Mouse (Mus musculus): ENCODE data around the gene Ramp3. TPM values are rescaled to one million over a fixed set of nuclear protein-coding genes. Genes with fewer than 3 reads are reported as not detected.

The Ramp3 gene
- polyA plus RNA-seq, 1 experiment from 2014 or later: 5.9 TPM

DNA sequence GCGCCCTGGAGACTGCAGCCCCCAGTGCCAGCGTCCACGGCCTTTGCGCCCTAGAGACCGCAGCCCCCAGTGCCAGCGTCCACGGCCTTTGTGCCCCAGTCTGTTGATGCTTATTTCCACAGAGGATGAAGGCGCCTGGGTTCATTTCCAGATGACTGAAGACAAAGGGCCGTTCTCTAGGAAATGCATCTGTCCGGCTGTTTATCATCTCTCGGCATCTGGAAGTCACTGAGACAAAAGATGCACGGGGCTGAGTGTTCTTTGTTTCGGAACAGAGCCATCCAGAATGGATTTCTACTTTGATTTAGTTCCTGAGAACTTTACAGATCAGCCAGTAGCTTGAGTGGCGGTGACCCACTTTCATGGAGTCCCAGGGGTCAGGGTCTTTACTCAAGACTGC lies 2.9 kb downstream of the Ramp3 start:
- Histone ChIP-seq H3K4me2 (ENCODE audit: low read length) (no peak overlapping the region), H3K4me1 (ENCODE audit: control insufficient read depth, insufficient read depth, low read length) (0 out of 2 replicates have a peak, but pooled peaks cover 8% of the 10 kb centered on the region), H3K9ac (replicated peaks; ENCODE audit: low read length) (no peak overlapping the region), H3K4me3 (replicated peaks; ENCODE audit: low read depth, low read length) (no peak overlapping the region), H3K9me3 (ENCODE audit: control insufficient read depth, low read length) (no peaks in the 10 kb centered on the region), H3K27ac (replicated peaks; ENCODE audit: low read depth, low read length) (no peak overlapping the region), H3K36me3 (ENCODE audit: control insufficient read depth, insufficient read depth, low read length) (no peaks in the 10 kb centered on the region), H3K27me3 (ENCODE audit: control insufficient read depth, insufficient read depth, low read length) (no peaks in the 10 kb centered on the region)
- 69% methylated on average over 14 of the region's 14 CpGs for WGBS
- DNase-seq (no peak), ATAC-seq (ENCODE audit: low FRiP score, low TSS enrichment) (no peak)

- 88% methylated on average over 2 of the region's 2 CpGs for WGBS
- no peaks in the 10 kb centered on the region for H3K4me1 ChIP-seq (ENCODE audit: control insufficient read depth, insufficient read depth, low read length)
Observed at GRCm38 (mm10) chr11:6666634-6667033, 8.3 kb downstream of the Ramp3 start.

DNA sequence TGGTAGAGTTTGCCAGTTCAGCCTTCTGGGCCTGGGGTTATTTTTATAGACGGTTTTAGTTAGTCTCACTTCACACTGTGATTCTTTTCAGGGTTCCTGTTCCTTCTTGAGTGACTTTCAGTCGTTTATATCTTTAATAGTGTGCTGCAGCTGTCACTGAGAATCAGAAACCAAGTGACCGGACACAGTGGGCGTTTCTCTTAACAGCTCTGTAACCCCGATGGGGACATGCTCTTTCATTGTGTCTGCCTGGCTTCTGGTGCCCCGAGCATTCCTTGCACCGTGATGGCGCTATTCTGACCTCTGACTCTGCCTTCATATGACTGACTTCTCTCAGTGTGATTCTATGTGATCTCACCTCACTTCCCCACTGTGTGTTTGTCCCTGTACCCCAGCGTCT lies 10.7 kb downstream of the Ramp3 start:
- Histone ChIP-seq H3K4me1 (ENCODE audit: control insufficient read depth, insufficient read depth, low read length) (no peaks in the 10 kb centered on the region), H3K9me3 (ENCODE audit: control insufficient read depth, low read length) (no peaks in the 10 kb centered on the region), H3K36me3 (ENCODE audit: control insufficient read depth, insufficient read depth, low read length) (no peaks in the 10 kb centered on the region), H3K4me2 (ENCODE audit: low read length) (no peak overlapping the region), H3K9ac (replicated peaks; ENCODE audit: low read length) (no peak overlapping the region), H3K27ac (replicated peaks; ENCODE audit: low read depth, low read length) (no peak overlapping the region), H3K4me3 (replicated peaks; ENCODE audit: low read depth, low read length) (no peak overlapping the region), H3K27me3 (ENCODE audit: control insufficient read depth, insufficient read depth, low read length) (no peaks in the 10 kb centered on the region)
- DNase-seq: no peak
- 35% methylated on average over 9 of the region's 9 CpGs for WGBS
- no peak for ATAC-seq (ENCODE audit: low FRiP score, low TSS enrichment)

More at GRCm38 (mm10) chr11:6666634-6667033, 8.3 kb downstream of the Ramp3 start:
- ATAC-seq (ENCODE audit: low FRiP score, low TSS enrichment): no peak
- DNase-seq: no peak
- Histone ChIP-seq H3K4me3 (replicated peaks; ENCODE audit: low read depth, low read length) (no peak overlapping the region), H3K36me3 (ENCODE audit: control insufficient read depth, insufficient read depth, low read length) (no peaks in the 10 kb centered on the region), H3K27ac (replicated peaks; ENCODE audit: low read depth, low read length) (no peak overlapping the region), H3K9me3 (ENCODE audit: control insufficient read depth, low read length) (no peaks in the 10 kb centered on the region), H3K4me2 (ENCODE audit: low read length) (no peak overlapping the region), H3K27me3 (ENCODE audit: control insufficient read depth, insufficient read depth, low read length) (no peaks in the 10 kb centered on the region), H3K9ac (replicated peaks; ENCODE audit: low read length) (no peak overlapping the region)

DNA sequence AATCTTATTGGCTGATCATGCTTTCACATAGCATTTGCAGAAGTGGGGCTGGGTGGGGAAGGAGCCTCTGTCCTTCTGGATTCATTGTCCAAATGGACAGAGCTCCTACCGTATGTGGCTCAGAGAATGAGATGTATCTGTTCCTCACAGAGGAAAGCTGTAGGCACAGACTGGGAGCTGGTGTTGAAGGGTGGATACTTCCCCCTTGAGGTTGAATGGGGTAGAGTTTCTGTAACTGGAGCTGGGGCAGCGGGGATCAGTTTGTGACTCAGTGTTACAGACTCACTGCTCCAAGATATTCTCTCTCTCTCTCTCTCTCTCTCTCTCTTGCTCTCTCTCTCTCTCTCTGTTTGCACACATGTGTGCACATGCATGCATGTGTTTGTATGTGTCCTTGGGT lies 11.7 kb downstream of the Ramp3 start:
- no peaks in the 10 kb centered on the region for H3K27me3 ChIP-seq (ENCODE audit: control insufficient read depth, insufficient read depth, low read length)
- DNase-seq (no peak), ATAC-seq (ENCODE audit: low FRiP score, low TSS enrichment) (no peak)
- no peaks in the 10 kb centered on the region for H3K36me3 ChIP-seq (ENCODE audit: control insufficient read depth, insufficient read depth, low read length)
- 41% methylated on average over 2 of the region's 2 CpGs for WGBS
- H3K27ac ChIP-seq (replicated peaks; ENCODE audit: low read depth, low read length): no peak overlapping the region
- no peak overlapping the region for H3K4me2 ChIP-seq (ENCODE audit: low read length)
- no peaks in the 10 kb centered on the region for H3K4me1 ChIP-seq (ENCODE audit: control insufficient read depth, insufficient read depth, low read length)
- H3K9ac ChIP-seq (replicated peaks; ENCODE audit: low read length): no peak overlapping the region
- H3K9me3 ChIP-seq (ENCODE audit: control insufficient read depth, low read length): no peaks in the 10 kb centered on the region
- no peak overlapping the region for H3K4me3 ChIP-seq (replicated peaks; ENCODE audit: low read depth, low read length)

DNA sequence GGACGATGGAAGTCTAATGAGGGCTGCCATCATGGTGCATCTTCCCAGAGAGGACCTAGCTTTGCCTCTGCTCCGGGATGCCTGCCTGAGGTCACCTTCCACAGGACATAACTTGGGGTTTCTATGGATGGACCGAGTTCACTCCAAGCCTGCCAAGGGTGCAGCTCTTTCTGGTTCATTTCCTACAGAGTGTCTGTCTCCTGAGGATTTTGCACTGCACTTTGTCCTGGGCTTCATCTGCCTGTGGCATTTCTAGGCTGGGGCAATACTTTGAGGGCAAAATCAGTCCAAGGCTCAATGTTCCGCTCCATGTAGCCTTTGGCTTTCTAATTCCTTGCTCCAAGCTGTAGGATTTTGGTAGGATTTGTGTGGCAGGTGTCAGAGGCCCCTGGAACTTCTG lies 12.5 kb downstream of the Ramp3 start:
- Histone ChIP-seq H3K36me3 (ENCODE audit: control insufficient read depth, insufficient read depth, low read length) (no peaks in the 10 kb centered on the region), H3K9me3 (ENCODE audit: control insufficient read depth, low read length) (no peaks in the 10 kb centered on the region), H3K27me3 (ENCODE audit: control insufficient read depth, insufficient read depth, low read length) (no peaks in the 10 kb centered on the region), H3K9ac (replicated peaks; ENCODE audit: low read length) (no peak overlapping the region), H3K27ac (replicated peaks; ENCODE audit: low read depth, low read length) (no peak overlapping the region), H3K4me2 (ENCODE audit: low read length) (no peak overlapping the region), H3K4me1 (ENCODE audit: control insufficient read depth, insufficient read depth, low read length) (no peaks in the 10 kb centered on the region), H3K4me3 (replicated peaks; ENCODE audit: low read depth, low read length) (no peak overlapping the region)
- no peak for DNase-seq
- 92% methylated on average over 4 of the region's 4 CpGs for WGBS
- ATAC-seq (ENCODE audit: low FRiP score, low TSS enrichment): no peak

DNA sequence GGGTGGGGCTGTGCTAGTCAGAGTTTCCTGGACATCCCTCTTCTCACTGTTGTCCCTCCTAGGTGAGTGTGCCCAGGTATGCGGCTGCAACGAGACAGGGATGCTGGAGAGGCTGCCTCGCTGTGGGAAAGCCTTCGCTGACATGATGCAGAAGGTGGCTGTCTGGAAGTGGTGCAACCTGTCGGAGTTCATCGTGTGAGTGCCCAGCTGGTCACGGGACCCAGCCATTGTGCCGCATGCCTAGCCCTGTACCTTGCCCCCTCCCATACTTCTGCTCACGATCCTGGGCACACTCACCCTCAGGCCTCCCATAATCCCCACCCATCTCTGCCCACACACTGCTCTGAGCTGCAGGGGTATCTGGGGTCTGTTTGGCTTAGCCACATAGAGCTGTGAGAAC lies 16.4 kb downstream of the Ramp3 start:
- Histone ChIP-seq H3K4me2 (ENCODE audit: low read length) (no peak overlapping the region), H3K27me3 (ENCODE audit: control insufficient read depth, insufficient read depth, low read length) (no peaks in the 10 kb centered on the region), H3K4me1 (ENCODE audit: control insufficient read depth, insufficient read depth, low read length) (no peaks in the 10 kb centered on the region), H3K9me3 (ENCODE audit: control insufficient read depth, low read length) (no peaks in the 10 kb centered on the region), H3K27ac (replicated peaks; ENCODE audit: low read depth, low read length) (no peak overlapping the region), H3K36me3 (ENCODE audit: control insufficient read depth, insufficient read depth, low read length) (no peaks in the 10 kb centered on the region), H3K4me3 (replicated peaks; ENCODE audit: low read depth, low read length) (no peak overlapping the region), H3K9ac (replicated peaks; ENCODE audit: low read length) (no peak overlapping the region)
- DNase-seq (no peak), ATAC-seq (ENCODE audit: low FRiP score, low TSS enrichment) (no peak)
- WGBS: 92% methylated on average over 9 of the region's 9 CpGs

DNA sequence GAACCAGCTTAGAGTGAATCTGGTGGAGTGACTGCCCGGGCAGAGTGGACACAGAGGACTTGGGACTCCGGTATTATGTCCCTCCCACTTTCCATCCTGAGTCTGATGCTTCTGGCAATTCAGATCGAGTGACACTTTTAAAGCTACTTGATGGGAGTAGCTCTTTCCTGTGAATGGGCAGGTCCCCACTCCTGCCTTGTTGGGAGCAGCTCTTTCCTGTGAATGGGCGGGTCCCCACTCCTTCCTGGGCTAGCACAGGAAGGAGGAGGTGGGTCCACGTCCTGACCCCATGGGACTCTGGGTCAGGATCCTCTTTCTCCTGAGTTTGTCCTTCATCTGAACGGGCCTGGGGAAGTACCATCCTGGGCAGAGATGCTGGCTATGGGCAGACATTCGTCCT lies 17.1 kb downstream of the Ramp3 start:
- no peaks in the 10 kb centered on the region for H3K36me3 ChIP-seq (ENCODE audit: control insufficient read depth, insufficient read depth, low read length)
- WGBS: 66% methylated on average over 7 of the region's 7 CpGs

GRCm38 (mm10) chr11:6676641-6677040 lies 18.3 kb downstream of the Ramp3 start:
- no peak for ATAC-seq (ENCODE audit: low FRiP score, low TSS enrichment)

More for the DNA sequence above, 17.1 kb downstream of the Ramp3 start:
- ATAC-seq (ENCODE audit: low FRiP score, low TSS enrichment): no peak
- Histone ChIP-seq H3K4me1 (ENCODE audit: control insufficient read depth, insufficient read depth, low read length) (no peaks in the 10 kb centered on the region), H3K27me3 (ENCODE audit: control insufficient read depth, insufficient read depth, low read length) (no peaks in the 10 kb centered on the region), H3K4me3 (replicated peaks; ENCODE audit: low read depth, low read length) (no peak overlapping the region), H3K4me2 (ENCODE audit: low read length) (no peak overlapping the region), H3K9me3 (ENCODE audit: control insufficient read depth, low read length) (no peaks in the 10 kb centered on the region), H3K27ac (replicated peaks; ENCODE audit: low read depth, low read length) (no peak overlapping the region), H3K9ac (replicated peaks; ENCODE audit: low read length) (no peak overlapping the region)
- no peak for DNase-seq

GRCm38 (mm10) chr11:6677530-6677929 lies 19.2 kb downstream of the Ramp3 start:
- WGBS: 12% methylated on average over 7 of the region's 7 CpGs
- ATAC-seq (ENCODE audit: low FRiP score, low TSS enrichment): peak; percentile 65

More at GRCm38 (mm10) chr11:6676641-6677040, 18.3 kb downstream of the Ramp3 start:
- H3K4me2 ChIP-seq (ENCODE audit: low read length): no peak overlapping the region
- no peaks in the 10 kb centered on the region for H3K9me3 ChIP-seq (ENCODE audit: control insufficient read depth, low read length)
- H3K4me3 ChIP-seq (replicated peaks; ENCODE audit: low read depth, low read length): no peak overlapping the region
- no peak for DNase-seq
- no peaks in the 10 kb centered on the region for H3K4me1 ChIP-seq (ENCODE audit: control insufficient read depth, insufficient read depth, low read length)
- no peak overlapping the region for H3K9ac ChIP-seq (replicated peaks; ENCODE audit: low read length)
- no peaks in the 10 kb centered on the region for H3K27me3 ChIP-seq (ENCODE audit: control insufficient read depth, insufficient read depth, low read length)
- WGBS: 89% methylated on average over 9 of the region's 9 CpGs
- H3K27ac ChIP-seq (replicated peaks; ENCODE audit: low read depth, low read length): no peak overlapping the region
- H3K36me3 ChIP-seq (ENCODE audit: control insufficient read depth, insufficient read depth, low read length): no peaks in the 10 kb centered on the region

More at GRCm38 (mm10) chr11:6677530-6677929, 19.2 kb downstream of the Ramp3 start:
- Histone ChIP-seq H3K27me3 (ENCODE audit: control insufficient read depth, insufficient read depth, low read length) (no peaks in the 10 kb centered on the region), H3K9ac (replicated peaks; ENCODE audit: low read length) (no peak overlapping the region), H3K4me3 (replicated peaks; ENCODE audit: low read depth, low read length) (no peak overlapping the region), H3K4me1 (ENCODE audit: control insufficient read depth, insufficient read depth, low read length) (no peaks in the 10 kb centered on the region), H3K27ac (replicated peaks; ENCODE audit: low read depth, low read length) (no peak overlapping the region), H3K36me3 (ENCODE audit: control insufficient read depth, insufficient read depth, low read length) (no peaks in the 10 kb centered on the region), H3K9me3 (ENCODE audit: control insufficient read depth, low read length) (no peaks in the 10 kb centered on the region), H3K4me2 (ENCODE audit: low read length) (no peak overlapping the region)
- peak; percentile 46 for DNase-seq
